Mouse (Mus musculus) activated CD4-positive, CD25-positive, alpha-beta regulatory T cell, adult 9 weeks (primary cell): Measurements from ENCODE around the gene Serpina3f. TPM values are rescaled to one million over a fixed set of nuclear protein-coding genes. Genes with fewer than 3 reads are reported as not detected.

ENCODE experiments used
- polyA plus RNA-seq: library from polyadenylated mRNA; unstranded; fragments of 100-300 nt; shearing (Covaris generic); gene quantifications from one replicate; pipeline ENCODE4 v1.2.1, GENCODE M21; 2017

The Serpina3f gene
- 12.5 TPM for polyA plus RNA-seq

GRCm38 (mm10) chr12:104214445-104214753 lies at the start of gene Serpina3f:
Serpina3f (plus strand) TSS chr12:104214544.

DNA sequence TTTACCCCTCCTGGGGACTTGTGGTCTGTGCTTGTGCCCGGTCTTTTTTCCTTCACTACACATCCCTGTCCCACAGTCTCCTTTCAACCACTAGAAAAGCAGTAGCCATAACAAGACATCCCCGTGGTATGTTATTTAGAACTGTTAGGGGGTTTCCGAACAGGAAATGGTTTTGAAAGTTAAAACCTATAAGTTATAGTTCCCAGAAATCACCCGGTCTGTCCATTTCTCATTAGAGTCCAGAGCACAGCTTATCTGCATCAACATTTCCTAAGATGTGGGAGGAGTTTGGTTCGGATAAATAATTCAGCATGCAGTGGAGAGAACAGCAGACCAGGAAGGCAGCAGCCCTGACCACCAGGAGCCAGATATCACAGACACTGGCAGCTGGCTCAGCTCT lies 21.6 kb downstream of the Serpina3f start, which contains the start of gene Serpina3g:
TSS of gene Serpina3g (plus strand) at position 331 of the 400 bp plus-strand sequence.

DNA sequence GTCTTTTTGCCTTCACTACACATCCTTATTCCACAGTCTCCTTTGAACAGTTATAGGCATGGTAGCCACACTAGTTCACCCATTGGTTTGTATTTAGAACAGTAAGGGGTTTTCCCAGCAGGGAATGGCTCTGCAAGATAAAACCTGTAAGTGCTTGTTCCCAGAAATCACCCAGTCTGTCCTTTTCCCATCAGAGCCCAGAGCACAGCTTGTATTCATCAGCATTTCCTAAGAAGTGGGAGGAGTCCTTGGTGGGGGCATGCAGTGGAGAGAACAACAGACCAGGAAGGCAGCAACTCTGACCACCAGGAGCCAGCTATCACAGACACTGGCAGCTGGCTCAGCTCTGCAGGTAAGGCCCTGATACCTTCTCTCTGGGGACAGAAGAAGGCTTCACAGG lies 48.5 kb downstream of the Serpina3f start, which contains the start of gene Serpina3i:
TSS of gene Serpina3i (plus strand) at position 260 of the 400 bp plus-strand sequence.

Other genes with a start within 250 kb of the Serpina3f start
- gene Serpina11, start 224.6 kb upstream of the Serpina3f start, polyA plus RNA-seq, result not detected
- 2.3 TPM for gene Serpina9, start 200.8 kb upstream of the Serpina3f start, polyA plus RNA-seq
- not detected for gene Serpina12, start 170.1 kb upstream of the Serpina3f start, polyA plus RNA-seq
- gene Serpina5, start 113.4 kb upstream of the Serpina3f start, polyA plus RNA-seq, result not detected
- gene Serpina3a, start 101.8 kb upstream of the Serpina3f start, polyA plus RNA-seq, result not detected
- gene Serpina3b, start 86.5 kb upstream of the Serpina3f start, polyA plus RNA-seq, result not detected
- gene Serpina3c, start 60.7 kb upstream of the Serpina3f start, polyA plus RNA-seq, result not detected
- 312 TPM for gene Serpina3g, start 21.7 kb downstream of the Serpina3f start, polyA plus RNA-seq
- gene Serpina3i, start 48.6 kb downstream of the Serpina3f start, polyA plus RNA-seq, result not detected
- gene Serpina3j, start 100.0 kb downstream of the Serpina3f start, polyA plus RNA-seq, result not detected
- not detected for gene Serpina3k, start 123.9 kb downstream of the Serpina3f start, polyA plus RNA-seq
- gene Serpina3m, start 123.9 kb downstream of the Serpina3f start, polyA plus RNA-seq, result not detected
- gene Serpina3n, start 192.2 kb downstream of the Serpina3f start, polyA plus RNA-seq, result not detected